Mouse (Mus musculus) MEL (cell line): ENCODE measurements at regions not wholly inside any gene's neighbourhood (a gene's known extent, or its start where the extent isn't known, plus 50 kb on each side); places are given as distances from the start of the nearest gene placed in this dataset.

ENCODE experiments used
- DNase-seq: peaks from one replicate; pipeline ENCODE4 v3.0.0; 2011; ENCODE audit warnings: low read depth, low spot score
- H3K27ac ChIP-seq: 2 replicates; pipeline ENCODE4 v1.5.1; 2012; ENCODE audit warnings: low read depth, mild to moderate bottlenecking, control low read depth, low read length, moderate library complexity; ENCODE audit not compliant: control insufficient read depth
- H3K27me3 ChIP-seq, 2 experiments: fragments of 150-350 bp in 1 of 2; sonication (generic) in 1 of 2; 2 replicates each; pipeline ENCODE4 v1.6.1; 2012; ENCODE audit warnings: low read length in 2 of 2, mild to moderate bottlenecking in 2 of 2, improper control_type of control experiment in 1 of 2, moderate library complexity in 1 of 2; ENCODE audit not compliant: insufficient read depth in 2 of 2, control insufficient read depth in 1 of 2
- H3K36me3 ChIP-seq, 2 experiments: 2 replicates each; pipeline ENCODE4 v1.6.1; 2012 to 2014; ENCODE audit warnings: low read length in 2 of 2, improper control_type of control experiment in 1 of 2, inconsistent platforms in 1 of 2, mild to moderate bottlenecking in 1 of 2; ENCODE audit not compliant: insufficient read depth in 2 of 2, control insufficient read depth in 1 of 2
- H3K4me1 ChIP-seq, 2 experiments: fragments of 150-350 bp in 1 of 2; sonication (generic) in 1 of 2; 2 replicates each; pipeline ENCODE4 v1.6.1; 2012; ENCODE audit warnings: low read length in 2 of 2, improper control_type of control experiment in 1 of 2, mild to moderate bottlenecking in 1 of 2; ENCODE audit not compliant: insufficient read depth in 2 of 2, control insufficient read depth in 1 of 2
- H3K4me3 ChIP-seq, 2 experiments: fragments of 150-350 bp in 1 of 2; sonication (generic) in 1 of 2; 2 replicates each; pipeline ENCODE4 v1.5.1; 2012; ENCODE audit warnings: low read depth in 2 of 2, low read length in 2 of 2, mild to moderate bottlenecking in 2 of 2, moderate library complexity in 2 of 2, control low read depth in 1 of 2, improper control_type of control experiment in 1 of 2; ENCODE audit not compliant: control insufficient read depth in 1 of 2, insufficient read depth in 1 of 2
- H3K79me2 ChIP-seq: 2 replicates; pipeline ENCODE4 v1.6.1; 2012; ENCODE audit warnings: mild to moderate bottlenecking, low read length, moderate library complexity; ENCODE audit not compliant: control insufficient read depth, poor library complexity, insufficient read depth
- H3K9ac ChIP-seq: 2 replicates; pipeline ENCODE4 v1.6.1; 2012; ENCODE audit warnings: low read depth, mild to moderate bottlenecking, control low read depth, low read length, moderate library complexity; ENCODE audit not compliant: control insufficient read depth, poor library complexity, severe bottlenecking
- H3K9me3 ChIP-seq: fragments of 150-350 bp; sonication (generic); replicated peaks from 2 replicates; pipeline ENCODE4 v1.6.1; 2012; ENCODE audit warnings: mild to moderate bottlenecking, low read length, improper control_type of control experiment, moderate library complexity; ENCODE audit not compliant: insufficient read depth
- BHLHE40 ChIP-seq: IDR thresholded peaks from 2 replicates; pipeline ENCODE4 v1.6.1; 2012; ENCODE audit warnings: low read depth, mild to moderate bottlenecking, inconsistent platforms, low read length, improper control_type of control experiment, borderline replicate concordance
- CTCF ChIP-seq, 3 experiments: IDR thresholded peaks in 2 of 3; conservative IDR thresholded peaks in 1 of 3; 2 replicates each; pipeline ENCODE4 v1.5.1; 2011 to 2012; ENCODE audit warnings: low read length in 3 of 3, low read depth in 2 of 3, mild to moderate bottlenecking in 2 of 3, improper control_type of control experiment in 1 of 3, inconsistent platforms in 1 of 3, mixed read lengths in 1 of 3, moderate library complexity in 1 of 3; ENCODE audit not compliant: control insufficient read depth in 1 of 3, insufficient read depth in 1 of 3, poor library complexity in 1 of 3, severe bottlenecking in 1 of 3
- ETS1 ChIP-seq: IDR thresholded peaks from 2 replicates; pipeline ENCODE4 v1.6.1; 2012; ENCODE audit warnings: low read depth, mild to moderate bottlenecking, inconsistent platforms, low read length, improper control_type of control experiment, moderate library complexity
- GABPA ChIP-seq: IDR thresholded peaks from 2 replicates; pipeline ENCODE4 v1.6.1; 2012; ENCODE audit warnings: low read depth, mild to moderate bottlenecking, inconsistent platforms, low read length, improper control_type of control experiment, moderate library complexity
- GATA1 ChIP-seq: IDR thresholded peaks from 2 replicates; pipeline ENCODE4 v1.6.1; 2011; ENCODE audit warnings: low read depth, low read length, improper control_type of control experiment
- HCFC1 ChIP-seq: IDR thresholded peaks from 2 replicates; pipeline ENCODE4 v1.6.1; 2012; ENCODE audit warnings: low read depth, mild to moderate bottlenecking, inconsistent platforms, low read length, improper control_type of control experiment, moderate library complexity
- MAFK ChIP-seq: IDR thresholded peaks from 2 replicates; pipeline ENCODE4 v1.6.1; 2011; ENCODE audit warnings: low read depth, mild to moderate bottlenecking, low read length, improper control_type of control experiment, borderline replicate concordance
- MAX ChIP-seq: IDR thresholded peaks from 2 replicates; pipeline ENCODE4 v1.6.1; 2011; ENCODE audit warnings: low read length, improper control_type of control experiment
- MYC ChIP-seq: IDR thresholded peaks from 2 replicates; pipeline ENCODE4 v1.6.1; 2011; ENCODE audit warnings: low read depth, mild to moderate bottlenecking, low read length, improper control_type of control experiment, moderate library complexity
- NELFE ChIP-seq: IDR thresholded peaks from 2 replicates; pipeline ENCODE4 v1.6.1; 2011; ENCODE audit warnings: low read depth, low read length, improper control_type of control experiment
- POLR2A ChIP-seq, 2 experiments: IDR thresholded peaks; 2 replicates each; pipeline ENCODE4 v1.6.1; 2011 to 2012; ENCODE audit warnings: low read length in 2 of 2, mild to moderate bottlenecking in 2 of 2, control low read depth in 1 of 2, improper control_type of control experiment in 1 of 2, low read depth in 1 of 2, moderate library complexity in 1 of 2; ENCODE audit not compliant: control insufficient read depth in 1 of 2, insufficient read depth in 1 of 2, poor library complexity in 1 of 2
- RAD21 ChIP-seq: IDR thresholded peaks from 2 replicates; pipeline ENCODE4 v1.6.1; 2011; ENCODE audit warnings: mild to moderate bottlenecking, low read depth, low read length, improper control_type of control experiment
- RCOR1 ChIP-seq: IDR thresholded peaks from 2 replicates; pipeline ENCODE4 v1.6.1; 2012; ENCODE audit warnings: low read depth, mild to moderate bottlenecking, inconsistent platforms, low read length, improper control_type of control experiment
- SMC3 ChIP-seq: IDR thresholded peaks from 2 replicates; pipeline ENCODE4 v1.6.1; 2011; ENCODE audit warnings: low read depth, low read length, improper control_type of control experiment
- TAL1 ChIP-seq: IDR thresholded peaks from 2 replicates; pipeline ENCODE4 v1.6.1; 2012; ENCODE audit warnings: mild to moderate bottlenecking, inconsistent platforms, low read length, moderate library complexity, mixed read lengths
- UBTF ChIP-seq: IDR thresholded peaks from 2 replicates; pipeline ENCODE4 v1.6.1; 2012; ENCODE audit warnings: low read depth, mild to moderate bottlenecking, inconsistent platforms, low read length, improper control_type of control experiment, moderate library complexity, borderline replicate concordance; ENCODE audit not compliant: insufficient read depth
- USF1 ChIP-seq: IDR thresholded peaks from 2 replicates; pipeline ENCODE4 v1.6.1; 2014; ENCODE audit warnings: low read depth, mild to moderate bottlenecking, inconsistent platforms, low read length, improper control_type of control experiment, moderate library complexity
- USF2 ChIP-seq, 2 experiments: IDR thresholded peaks; 2 replicates each; pipeline ENCODE4 v1.6.1; 2011 to 2012; ENCODE audit warnings: improper control_type of control experiment in 2 of 2, low read length in 2 of 2, borderline replicate concordance in 1 of 2, inconsistent platforms in 1 of 2, low read depth in 1 of 2, mild to moderate bottlenecking in 1 of 2; ENCODE audit not compliant: insufficient read depth in 1 of 2
- ZMIZ1 ChIP-seq: IDR thresholded peaks from 2 replicates; pipeline ENCODE4 v1.6.1; 2012; ENCODE audit warnings: low read depth, mild to moderate bottlenecking, inconsistent platforms, low read length, improper control_type of control experiment, moderate library complexity
- ZNF384 ChIP-seq: IDR thresholded peaks from 2 replicates; pipeline ENCODE4 v1.6.1; 2012; ENCODE audit warnings: low read depth, mild to moderate bottlenecking, inconsistent platforms, low read length, improper control_type of control experiment

- peak; percentile 93 for TF ChIP-seq BHLHE40
- 0 out of 2 replicates have a peak, but pooled peaks have one; percentile 59 for TF ChIP-seq UBTF
- peak; percentile 96 for TF ChIP-seq USF1
- peak in 1 of 2 experiments; percentile 72; a peak in 3 of 4 replicates for TF ChIP-seq USF2 (IDR thresholded peaks at IDR 0.05; ENCODE audit: borderline replicate concordance in 1 of 2, insufficient read depth in 1 of 2, low read depth in 1 of 2, low read length in 2 of 2)
- peak; percentile 85 for TF ChIP-seq MAX
- TF ChIP-seq GABPA, result no peak
- TF ChIP-seq SMC3, result no peak
- no peak for TF ChIP-seq GATA1
- TF ChIP-seq RCOR1, result no peak
- no peak for TF ChIP-seq ZNF384
- peak; percentile 86 for TF ChIP-seq NELFE
Measured at GRCm38 (mm10) chr7:64048452-64049182, 105.0 kb upstream of the Trpm1 start (continued).

GRCm38 (mm10) chr7:64047831-64048230 lies 105.8 kb upstream of the Trpm1 start:
- DNase-seq, result peak; percentile 31
- Histone ChIP-seq H3K9me3 (no peaks in the 10 kb centered on the region), H3K36me3 (peaks cover 0 to 25% of the 10 kb centered on the region in 2 experiments; a peak in 2 of 4 replicates), H3K4me1 (peaks cover 17 to 35% of the 10 kb centered on the region in 2 experiments), H3K4me3 (peak overlapping the region in 1 of 2 experiments; percentile 43; a peak in 2 of 4 replicates), H3K27ac (peak overlapping the region; percentile 100), H3K9ac (peak overlapping the region; percentile 78), H3K27me3 (no peaks in the 10 kb centered on the region), H3K79me2 (no peaks in the 10 kb centered on the region; the same call in 1 of the 2 replicates)
- TF ChIP-seq GABPA, result no peak
- TF ChIP-seq MYC, result 0 out of 2 replicates have a peak, but pooled peaks have one; percentile 42
- no peak for TF ChIP-seq POLR2A (IDR thresholded peaks at IDR 0.05; ENCODE audit: control insufficient read depth in 1 of 2, insufficient read depth in 1 of 2, low read depth in 1 of 2, low read length in 2 of 2, poor library complexity in 1 of 2)

GRCm38 (mm10) chr7:64045292-64045691 lies 106.6 kb upstream of the Klf13 start:
- Histone ChIP-seq H3K4me1 (peaks cover 21 to 39% of the 10 kb centered on the region in 2 experiments), H3K79me2 (no peaks in the 10 kb centered on the region; the same call in 1 of the 2 replicates), H3K9ac (no peak overlapping the region)
- DNase-seq, result no peak
- TF ChIP-seq ETS1, result no peak
- TF ChIP-seq BHLHE40, result no peak
- TF ChIP-seq ZMIZ1, result no peak
- TF ChIP-seq TAL1, result no peak
- no peak for TF ChIP-seq HCFC1
- no peak for TF ChIP-seq CTCF (IDR thresholded peaks at IDR 0.05 in 2 of 3, conservative IDR thresholded peaks at IDR 0.05 in 1 of 3; ENCODE audit: control insufficient read depth in 1 of 3, insufficient read depth in 1 of 3, low read depth in 2 of 3, low read length in 3 of 3, poor library complexity in 1 of 3, severe bottlenecking in 1 of 3)
- TF ChIP-seq GATA1, result no peak
- no peak for TF ChIP-seq SMC3
- no peak for TF ChIP-seq MAFK
- TF ChIP-seq RAD21, result no peak
- TF ChIP-seq NELFE, result no peak
- TF ChIP-seq, all 39 proteins: peak for 0
- no peak overlapping the region for H3K27ac ChIP-seq
- H3K36me3 ChIP-seq, result peaks cover 0 to 17% of the 10 kb centered on the region in 2 experiments; a peak in 2 of 4 replicates
- no peak overlapping the region for H3K4me3 ChIP-seq
- no peaks in the 10 kb centered on the region for H3K9me3 ChIP-seq
- H3K27me3 ChIP-seq, result no peaks in the 10 kb centered on the region
